Mouse (Mus musculus) gastrocnemius, postnatal 36 days (tissue): ENCODE data around the gene Spata19. TPM values are rescaled to one million over a fixed set of nuclear protein-coding genes. Genes with fewer than 3 reads are reported as not detected.

Experiments
- DNase-seq, 2 experiments: peaks; one replicate each; pipeline ENCODE4 v3.0.0; 2022
- intact Hi-C: fragments of 180-260 bp; cut with DNase I; formaldehyde crosslinking; loops from one replicate; pipeline ENCODE4 v1.15.1; 2025
- long read RNA-seq, 2 experiments: library from polyadenylated mRNA; stranded (forward); transcript quantifications; one replicate each; pipeline ENCODE4 v2.0.0; 2021
- total RNA-seq, 2 experiments: library from RNA; stranded (reverse); gene quantifications; 2 replicates each; pipeline ENCODE4 v1.2.3; 2021

Spata19 gene
- total RNA-seq = not detected
- long read RNA-seq, experiment 1 = 0 reads
- long read RNA-seq, experiment 2 = 0 reads

- intact Hi-C loops = no loop called here
- no peak for DNase-seq
These were observed at the start of gene Spata19 for GRCm38 (mm10) chr9:27396500-27396899. Gene Spata19, plus strand, starts transcription at chr9:27396800.

GRCm38 (mm10) chr9:27353082-27353481, 43.5 kb upstream of the Spata19 start:
- intact Hi-C loops = no loop called here
- no peak for DNase-seq

- intact Hi-C loops = no loop called here
- no peak for DNase-seq
These were observed 38.7 kb upstream of the Spata19 start for GRCm38 (mm10) chr9:27357893-27358292.

GRCm38 (mm10) chr9:27367231-27367630, 29.4 kb upstream of the Spata19 start:
- intact Hi-C loops = no loop called here
- DNase-seq = no peak

- intact Hi-C loops = no loop called here
- no peak for DNase-seq
These were observed 27.5 kb upstream of the Spata19 start for GRCm38 (mm10) chr9:27369108-27369507.

- no peak for DNase-seq
- intact Hi-C loops = no loop called here
These were observed 20.9 kb upstream of the Spata19 start for GRCm38 (mm10) chr9:27375746-27376145.

- intact Hi-C loops = no loop called here
- no peak for DNase-seq
These were observed 9.6 kb upstream of the Spata19 start for GRCm38 (mm10) chr9:27386951-27387350.

- intact Hi-C loops = no loop called here
- no peak for DNase-seq
These were observed 4.6 kb downstream of the Spata19 start for GRCm38 (mm10) chr9:27401169-27401568.

GRCm38 (mm10) chr9:27409733-27410132, 13.1 kb downstream of the Spata19 start:
- DNase-seq = no peak
- intact Hi-C loops = loop anchor here (1.0 to 5.0 kb wide), 3 partner anchors 333 to 838 kb away; no protein-coding TSS in a partner anchor

GRCm38 (mm10) chr9:27414058-27414460, 17.5 kb downstream of the Spata19 start:
- intact Hi-C loops = loop anchor here (5.0 kb wide), 1 partner anchor 328 kb away; no protein-coding TSS in a partner anchor
- DNase-seq = peak; percentile 47 to 57

- intact Hi-C loops = no loop called here
- DNase-seq = no peak
These were observed 27.9 kb downstream of the Spata19 start for GRCm38 (mm10) chr9:27424511-27424910.

GRCm38 (mm10) chr9:27428552-27428951, 32.0 kb downstream of the Spata19 start:
- intact Hi-C loops = no loop called here
- DNase-seq = no peak

- no peak for DNase-seq
- intact Hi-C loops = no loop called here
These were observed 36.7 kb downstream of the Spata19 start for GRCm38 (mm10) chr9:27433301-27433700.

- no peak for DNase-seq
- intact Hi-C loops = no loop called here
These were observed 39.3 kb downstream of the Spata19 start for GRCm38 (mm10) chr9:27435936-27436335.

GRCm38 (mm10) chr9:27437391-27438061, 40.9 kb downstream of the Spata19 start:
- DNase-seq = no peak

GRCm38 (mm10) chr9:27449780-27450422, 53.3 kb downstream of the Spata19 start:
- intact Hi-C loops = no loop called here
- no peak for DNase-seq

More at GRCm38 (mm10) chr9:27437391-27438061, 40.9 kb downstream of the Spata19 start:
- intact Hi-C loops = no loop called here

Other genes with a start within 250 kb of the Spata19 start
- 1 to 10 TPM; 7.1 to 8.2 TPM for gene Jam3, start 241.4 kb upstream of the Spata19 start, total RNA-seq
- 1 to 10 TPM; 2.1 to 2.7 TPM for gene Igsf9b, start 97.6 kb upstream of the Spata19 start, total RNA-seq